Mouse (Mus musculus): ENCODE data around the gene Dvl3. TPM values are rescaled to one million over a fixed set of nuclear protein-coding genes. Genes with fewer than 3 reads are reported as not detected.

Gene Dvl3
- polyA plus RNA-seq, 1 experiment from 2014 or later: 27.1 TPM

DNA sequence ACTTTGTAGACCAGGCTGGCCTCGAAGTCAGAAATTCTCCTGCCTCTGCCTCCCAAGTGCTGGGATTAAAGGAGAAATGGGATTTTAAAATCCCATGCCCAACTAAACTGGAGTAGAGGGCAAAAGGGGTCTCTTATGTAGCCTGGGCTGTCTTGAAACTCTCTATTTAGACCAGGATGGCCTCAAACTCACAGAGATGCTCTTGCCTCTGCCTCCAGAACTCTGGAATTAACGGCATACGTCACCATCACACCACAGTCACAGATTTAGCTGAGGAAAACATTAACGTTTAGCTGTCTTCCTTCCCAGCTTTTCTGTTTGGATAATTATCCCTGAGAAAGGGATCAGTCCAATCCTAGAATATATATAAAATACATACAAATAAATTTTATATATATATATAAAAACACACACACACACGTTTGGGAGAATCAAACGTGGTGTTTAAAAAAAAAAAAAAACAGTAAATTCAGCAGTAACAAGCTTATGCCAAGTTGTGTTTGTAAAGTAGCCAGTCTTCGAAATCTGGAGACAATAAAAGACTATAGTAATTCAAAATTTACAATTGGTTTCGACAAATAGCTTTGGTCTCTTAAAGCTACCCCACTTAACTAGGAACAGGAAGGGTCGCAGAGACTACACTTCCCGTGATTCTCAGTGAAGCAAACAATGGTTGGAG is 18.0 kb downstream of the Dvl3 start:
- WGBS: 43% methylated on average over 10 of the region's 10 CpGs
- Histone ChIP-seq H3K27ac (no peak overlapping the region), H3K4me1 (peaks cover 22% of the 10 kb centered on the region), H3K4me2 (peak overlapping the region; percentile 19; the same call in 1 of the 2 replicates), H3K27me3 (no peaks in the 10 kb centered on the region), H3K4me3 (no peak overlapping the region), H3K36me3 (peaks cover 56% of the 10 kb centered on the region), H3K9me3 (no peaks in the 10 kb centered on the region), H3K9ac (no peak overlapping the region)
- ATAC-seq (ENCODE audit: insufficient number of reproducible peaks, insufficient read depth, low FRiP score, low TSS enrichment, low read depth): no peak

DNA sequence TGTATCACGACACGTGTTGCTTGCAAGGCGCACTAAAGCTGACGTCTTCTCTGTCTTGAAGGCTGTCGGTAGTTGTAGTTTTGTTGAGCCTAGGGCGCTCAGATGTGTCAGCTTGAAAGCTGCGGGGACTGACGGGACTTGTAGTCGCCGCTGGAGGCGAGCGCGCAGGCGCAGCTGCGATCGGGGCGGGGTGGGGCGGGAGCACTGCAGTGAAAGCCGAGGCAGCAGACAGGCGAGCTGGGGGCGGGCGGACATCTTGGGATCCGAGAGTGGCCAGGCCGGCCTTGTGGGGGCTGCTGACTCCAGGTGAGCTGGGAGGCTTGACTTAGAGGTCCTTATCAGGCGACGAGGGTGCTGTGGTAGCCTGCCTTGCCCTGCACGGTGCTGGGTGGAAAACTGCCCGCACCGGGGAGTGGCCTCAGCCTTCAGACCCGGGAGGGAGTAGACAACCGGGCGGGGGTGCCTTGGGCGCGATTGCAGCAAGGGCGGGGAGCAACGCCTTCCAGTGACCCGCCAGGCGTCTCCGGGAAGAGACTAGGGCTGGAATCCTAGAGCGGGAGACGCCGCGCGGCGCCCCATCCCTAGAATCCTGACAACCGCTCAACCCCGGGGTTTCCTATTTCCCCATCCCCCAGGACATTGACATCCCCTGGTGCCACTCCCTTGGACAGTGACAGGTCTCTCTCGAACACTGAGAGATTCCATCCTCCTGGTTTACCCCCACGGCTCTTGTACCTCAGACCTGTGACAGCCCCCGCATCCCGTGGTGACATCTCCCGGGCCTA is 18.7 kb downstream of the Dvl3 start, which contains the start of gene Ap2m1:
Gene Ap2m1 (plus strand): TSS at position 183 of the 785 bp plus-strand sequence.
- Histone ChIP-seq H3K27ac (peak within 1 kb of the TSS; percentile 68), H3K4me2 (peak within 1 kb of the TSS; percentile 64), H3K4me3 (peak within 1 kb of the TSS; percentile 93), H3K9me3 (no peaks in the 10 kb centered on the region), H3K27me3 (no peaks in the 10 kb centered on the region), H3K9ac (peak within 1 kb of the TSS; percentile 98), H3K4me1 (peaks cover 22% of the 10 kb centered on the region), H3K36me3 (peaks cover 56% of the 10 kb centered on the region)
- ATAC-seq (ENCODE audit: insufficient number of reproducible peaks, insufficient read depth, low FRiP score, low TSS enrichment, low read depth): peak; percentile 97
- under 1% methylated on average over 50 of the region's 52 CpGs for WGBS

GRCm38 (mm10) chr16:20536081-20536665 is 19.4 kb downstream of the Dvl3 start:
- no peaks in the 10 kb centered on the region for H3K9me3 ChIP-seq
- H3K27ac ChIP-seq: peak overlapping the region; percentile 68
- no peaks in the 10 kb centered on the region for H3K27me3 ChIP-seq
- peaks cover 56% of the 10 kb centered on the region for H3K36me3 ChIP-seq
- 21% methylated on average over 9 of the region's 9 CpGs for WGBS
- peak overlapping the region; percentile 98 for H3K9ac ChIP-seq
- no peak for ATAC-seq (ENCODE audit: insufficient number of reproducible peaks, insufficient read depth, low FRiP score, low TSS enrichment, low read depth)
- peak overlapping the region; percentile 64 for H3K4me2 ChIP-seq
- H3K4me3 ChIP-seq: peak overlapping the region; percentile 93
- H3K4me1 ChIP-seq: peaks cover 22% of the 10 kb centered on the region

- peaks cover 22% of the 10 kb centered on the region for H3K4me1 ChIP-seq
- ATAC-seq (ENCODE audit: insufficient number of reproducible peaks, insufficient read depth, low FRiP score, low TSS enrichment, low read depth): no peak
- H3K27ac ChIP-seq: peak overlapping the region; percentile 33; the same call in 1 of the 2 replicates
- H3K4me2 ChIP-seq: peak overlapping the region; percentile 64
- H3K4me3 ChIP-seq: peak overlapping the region; percentile 93
- H3K27me3 ChIP-seq: no peaks in the 10 kb centered on the region
- 28% methylated on average over 5 of the region's 5 CpGs for WGBS
- peaks cover 56% of the 10 kb centered on the region for H3K36me3 ChIP-seq
- H3K9ac ChIP-seq: peak overlapping the region; percentile 98
- no peaks in the 10 kb centered on the region for H3K9me3 ChIP-seq
These were observed 20.3 kb downstream of the Dvl3 start for GRCm38 (mm10) chr16:20537071-20537471.

DNA sequence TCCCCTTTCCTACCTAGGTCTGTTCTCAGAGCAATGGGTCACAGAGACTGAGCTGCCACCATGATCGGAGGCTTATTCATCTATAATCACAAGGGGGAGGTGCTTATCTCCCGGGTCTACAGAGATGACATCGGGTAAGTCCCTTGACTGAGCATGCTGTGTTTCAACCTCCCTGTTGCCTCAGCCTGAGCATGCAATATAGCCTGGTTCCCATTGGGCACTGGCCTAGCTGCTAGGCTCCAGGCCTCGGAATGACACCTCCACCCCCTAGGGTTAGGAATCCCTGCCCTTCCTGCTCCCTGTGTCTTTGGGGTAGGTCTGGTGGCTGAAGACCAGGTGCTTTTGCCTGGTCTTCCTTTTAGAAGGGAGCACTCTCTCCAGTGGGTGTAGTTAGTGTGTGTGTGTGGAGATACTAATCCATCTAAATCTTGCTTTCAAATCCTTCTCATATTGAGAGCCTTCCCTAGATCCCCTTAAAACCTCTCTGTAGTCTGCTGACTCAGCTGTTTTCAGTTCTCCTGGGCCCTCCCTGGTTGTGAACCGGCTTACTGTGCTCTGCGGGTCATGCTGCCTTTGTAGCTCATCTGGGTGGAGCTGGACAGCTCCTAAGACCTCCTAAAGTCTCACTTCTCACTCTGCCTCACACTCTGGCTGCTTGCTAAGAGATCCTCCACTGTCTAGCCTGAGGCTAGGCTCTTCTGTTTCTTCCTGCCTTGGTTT is 21.0 kb downstream of the Dvl3 start:
- H3K4me1 ChIP-seq: peaks cover 22% of the 10 kb centered on the region
- no peak overlapping the region for H3K27ac ChIP-seq
- H3K27me3 ChIP-seq: no peaks in the 10 kb centered on the region
- no peaks in the 10 kb centered on the region for H3K9me3 ChIP-seq
- ATAC-seq (ENCODE audit: insufficient number of reproducible peaks, insufficient read depth, low FRiP score, low TSS enrichment, low read depth): no peak
- H3K9ac ChIP-seq: peak overlapping the region; percentile 98
- 38% methylated on average over 6 of the region's 6 CpGs for WGBS
- peak overlapping the region; percentile 64 for H3K4me2 ChIP-seq
- H3K4me3 ChIP-seq: peak overlapping the region; percentile 93
- peaks cover 57% of the 10 kb centered on the region for H3K36me3 ChIP-seq

DNA sequence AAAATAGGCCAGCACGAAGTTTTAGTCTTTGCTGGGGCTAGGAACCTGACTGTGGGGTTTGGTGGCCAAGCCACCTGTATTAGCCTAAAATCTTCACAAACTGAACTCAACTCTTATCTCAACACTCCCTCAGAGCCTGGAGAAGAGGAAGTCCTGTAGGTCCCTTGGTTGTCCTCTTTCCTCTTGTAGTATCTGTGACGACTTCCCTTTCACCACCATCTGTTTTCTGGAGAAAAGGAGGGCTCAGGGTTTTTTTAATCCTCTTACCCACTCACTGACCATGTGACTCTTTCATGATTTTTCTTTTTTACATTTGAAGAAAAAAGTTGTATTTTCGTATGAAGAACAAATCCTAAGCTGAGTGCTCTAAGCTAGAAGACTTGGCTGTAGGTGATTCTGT is 22.9 kb downstream of the Dvl3 start:
- Histone ChIP-seq H3K36me3 (peaks cover 63% of the 10 kb centered on the region), H3K4me1 (peaks cover 22% of the 10 kb centered on the region), H3K4me2 (no peak overlapping the region), H3K9me3 (no peaks in the 10 kb centered on the region), H3K27me3 (no peaks in the 10 kb centered on the region), H3K27ac (no peak overlapping the region), H3K9ac (no peak overlapping the region), H3K4me3 (no peak overlapping the region)
- WGBS: 78% methylated on average over 3 of the region's 3 CpGs
- no peak for ATAC-seq (ENCODE audit: insufficient number of reproducible peaks, insufficient read depth, low FRiP score, low TSS enrichment, low read depth)

GRCm38 (mm10) chr16:20540438-20540837 is 23.7 kb downstream of the Dvl3 start:
- no peak overlapping the region for H3K4me3 ChIP-seq
- H3K9me3 ChIP-seq: no peaks in the 10 kb centered on the region
- H3K9ac ChIP-seq: no peak overlapping the region
- H3K4me1 ChIP-seq: peaks cover 22% of the 10 kb centered on the region
- H3K36me3 ChIP-seq: peaks cover 71% of the 10 kb centered on the region
- no peak overlapping the region for H3K27ac ChIP-seq
- H3K4me2 ChIP-seq: no peak overlapping the region
- no peaks in the 10 kb centered on the region for H3K27me3 ChIP-seq
- 88% methylated on average over 4 of the region's 4 CpGs for WGBS
- ATAC-seq (ENCODE audit: insufficient number of reproducible peaks, insufficient read depth, low FRiP score, low TSS enrichment, low read depth): no peak

DNA sequence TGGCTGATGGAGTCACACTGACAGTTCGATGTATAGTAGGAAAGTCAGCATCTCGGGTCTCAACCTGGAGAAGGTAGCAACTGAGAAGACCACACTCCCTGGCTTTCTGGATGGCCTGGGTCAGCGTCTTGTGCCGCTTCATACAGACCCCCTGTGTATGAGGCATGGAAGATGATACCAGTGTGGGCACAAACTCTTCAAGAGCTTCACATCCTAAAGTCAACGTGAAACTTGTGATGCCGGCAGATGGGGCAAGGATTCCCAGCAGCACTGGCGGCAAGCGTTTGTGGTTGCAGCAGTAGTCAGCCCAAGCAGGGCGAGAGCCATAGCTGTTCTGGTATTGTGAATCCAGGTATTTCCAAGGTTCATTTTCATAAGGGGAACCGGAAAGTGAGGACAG is 28.9 kb downstream of the Dvl3 start:
- Histone ChIP-seq H3K4me2 (no peak overlapping the region), H3K4me1 (peaks cover 18% of the 10 kb centered on the region), H3K36me3 (peaks cover 61% of the 10 kb centered on the region), H3K4me3 (no peak overlapping the region), H3K27me3 (no peaks in the 10 kb centered on the region), H3K9ac (no peak overlapping the region), H3K9me3 (no peaks in the 10 kb centered on the region), H3K27ac (no peak overlapping the region)
- ATAC-seq (ENCODE audit: insufficient number of reproducible peaks, insufficient read depth, low FRiP score, low TSS enrichment, low read depth): no peak
- WGBS: 91% methylated on average over 10 of the region's 10 CpGs

DNA sequence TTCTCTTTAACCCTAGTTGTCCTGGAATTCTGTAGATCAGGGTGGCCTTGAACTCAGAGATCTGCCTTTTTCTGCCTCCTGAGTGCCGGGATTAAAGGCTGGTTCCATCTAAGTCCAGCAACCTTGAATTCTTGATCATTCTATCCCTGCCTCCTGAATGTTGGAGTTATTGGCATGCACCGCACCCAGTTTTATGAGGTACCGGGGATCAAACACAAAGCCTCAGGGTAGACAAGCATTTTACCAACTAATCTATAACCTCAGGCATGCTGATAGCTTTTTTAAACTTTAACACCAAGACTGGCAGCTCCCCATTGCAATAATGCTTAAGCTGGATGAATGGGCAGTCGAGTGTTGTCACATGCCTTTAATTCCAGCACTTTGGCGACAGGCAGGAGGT is 30.6 kb downstream of the Dvl3 start:
- peak overlapping the region; percentile 90 for H3K4me3 ChIP-seq
- H3K36me3 ChIP-seq: peaks cover 59% of the 10 kb centered on the region
- no peak overlapping the region for H3K27ac ChIP-seq
- no peaks in the 10 kb centered on the region for H3K9me3 ChIP-seq
- peaks cover 18% of the 10 kb centered on the region for H3K4me1 ChIP-seq
- 50% methylated on average over 5 of the region's 5 CpGs for WGBS
- no peak for ATAC-seq (ENCODE audit: insufficient number of reproducible peaks, insufficient read depth, low FRiP score, low TSS enrichment, low read depth)
- H3K27me3 ChIP-seq: no peaks in the 10 kb centered on the region
- peak overlapping the region; percentile 87 for H3K4me2 ChIP-seq
- peak overlapping the region; percentile 95; the same call in 1 of the 2 replicates for H3K9ac ChIP-seq

- no peaks in the 10 kb centered on the region for H3K27me3 ChIP-seq
- no peaks in the 10 kb centered on the region for H3K9me3 ChIP-seq
- H3K36me3 ChIP-seq: peaks cover 61% of the 10 kb centered on the region
- H3K4me3 ChIP-seq: peak within 1 kb of the TSS; percentile 90
- H3K27ac ChIP-seq: peak within 1 kb of the TSS; percentile 78
- WGBS: under 1% methylated on average over 56 of the region's 56 CpGs
- H3K4me1 ChIP-seq: peaks cover 18% of the 10 kb centered on the region
- ATAC-seq (ENCODE audit: insufficient number of reproducible peaks, insufficient read depth, low FRiP score, low TSS enrichment, low read depth): peak; percentile 99
- peak within 1 kb of the TSS; percentile 87 for H3K4me2 ChIP-seq
- peak within 1 kb of the TSS; percentile 95 for H3K9ac ChIP-seq
These were observed 31.5 kb downstream of the Dvl3 start, which contains the start of gene Abcf3 for GRCm38 (mm10) chr16:20548096-20548948. Gene Abcf3 (plus strand): TSS chr16:20548577.
